Mouse (Mus musculus): ENCODE data around the gene Slc29a3. TPM values are rescaled to one million over a fixed set of nuclear protein-coding genes. Genes with fewer than 3 reads are reported as not detected.

The Slc29a3 gene
- total RNA-seq, 1 experiment from 2014 or later: 42.0 TPM

Other genes with a start within 250 kb of the Slc29a3 start
- gene Cdh23, start 56.3 kb downstream of the Slc29a3 start, total RNA-seq (2021): 2.2 and 2.8 TPM in 2 replicates
- 5.5 and 8.0 TPM in 2 replicates for gene Unc5b, start 78.8 kb upstream of the Slc29a3 start, total RNA-seq (2021)

All from adrenal gland, postnatal 25 days (tissue).